Mouse (Mus musculus) stomach, embryonic 15.5 days (tissue): Measurements from ENCODE around the gene Gpatch8. TPM values are rescaled to one million over a fixed set of nuclear protein-coding genes. Genes with fewer than 3 reads are reported as not detected.

Experiments used
- ATAC-seq: fragments of 200-750 bp; cut with Nextera tagmentation; 2 replicates; pipeline ENCODE4 v1.8.0; 2017; ENCODE audit warnings: low read depth, moderate number of reproducible peaks, moderate TSS enrichment; ENCODE audit not compliant: insufficient read depth, low FRiP score
- H3K27ac ChIP-seq: fragments of 300-500 bp; sonication (generic); 2 replicates; pipeline ENCODE4 v1.5.1; 2015; ENCODE audit warnings: mild to moderate bottlenecking, inconsistent platforms
- H3K27me3 ChIP-seq: fragments of 300-500 bp; sonication (generic); replicated peaks from 2 replicates; pipeline ENCODE4 v1.6.1; 2015; ENCODE audit warnings: inconsistent platforms
- H3K36me3 ChIP-seq: fragments of 300-500 bp; sonication (generic); 2 replicates; pipeline ENCODE4 v1.6.1; 2015; ENCODE audit warnings: inconsistent platforms
- H3K4me1 ChIP-seq: fragments of 300-500 bp; sonication (generic); 2 replicates; pipeline ENCODE4 v1.6.1; 2015; ENCODE audit warnings: inconsistent platforms
- H3K4me2 ChIP-seq: fragments of 300-500 bp; sonication (generic); 2 replicates; pipeline ENCODE4 v1.6.1; 2015; ENCODE audit warnings: mild to moderate bottlenecking, inconsistent platforms
- H3K4me3 ChIP-seq: fragments of 300-500 bp; sonication (generic); replicated peaks from 2 replicates; pipeline ENCODE4 v1.5.1; 2015; ENCODE audit warnings: inconsistent platforms
- H3K9ac ChIP-seq: fragments of 300-500 bp; sonication (generic); 2 replicates; pipeline ENCODE4 v1.6.1; 2015; ENCODE audit warnings: inconsistent platforms
- H3K9me3 ChIP-seq: fragments of 300-500 bp; sonication (generic); 2 replicates; pipeline ENCODE4 v1.6.1; 2016; ENCODE audit warnings: inconsistent platforms
- WGBS: fragments of 180-500 bp; shearing (Covaris S2); methylation state at CpG from one replicate; pipeline ENCODE4 v1.1.7; 2015; 5-methylcytosine and 5-hydroxymethylcytosine counted together
- polyA plus RNA-seq: library from polyadenylated mRNA; unstranded; fragments of >200 nt; fragmentation: Nextera tagmentation; extraction: Ambion mirVana; gene quantifications from 2 replicates; pipeline ENCODE4 v1.2.1, GENCODE M21; 2015

Gpatch8 gene
- polyA plus RNA-seq, 1 experiment from 2014 or later, result 51.0 TPM

DNA sequence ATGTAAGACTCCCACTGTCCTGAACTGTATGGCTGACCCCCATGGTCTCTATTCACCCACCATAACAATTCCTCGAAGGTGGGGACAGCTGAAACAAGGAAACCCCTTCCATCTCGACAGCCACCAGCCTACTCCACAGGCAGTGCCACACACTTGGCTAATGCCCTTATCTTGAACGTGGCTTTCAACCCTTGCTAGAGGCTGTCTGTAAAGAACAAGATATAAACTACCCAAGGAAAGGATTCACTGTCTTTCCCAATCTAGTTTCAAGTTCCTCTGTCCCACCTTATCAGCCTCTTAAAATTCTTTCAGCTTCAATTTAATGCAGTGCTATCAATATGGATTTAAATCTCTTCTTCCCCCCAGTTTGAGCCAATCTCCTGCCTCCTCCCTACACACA lies 126.6 kb downstream of the Gpatch8 start:
- Histone ChIP-seq H3K4me1 (peaks cover 17% of the 10 kb centered on the region), H3K9ac (no peak overlapping the region), H3K27me3 (no peaks in the 10 kb centered on the region), H3K9me3 (no peaks in the 10 kb centered on the region), H3K4me3 (peak overlapping the region; percentile 67), H3K4me2 (peak overlapping the region; percentile 90), H3K27ac (peak overlapping the region; percentile 6), H3K36me3 (no peaks in the 10 kb centered on the region; the same call in 1 of the 2 replicates)
- WGBS, result 35% methylated on average over 3 of the region's 3 CpGs
- no peak for ATAC-seq

DNA sequence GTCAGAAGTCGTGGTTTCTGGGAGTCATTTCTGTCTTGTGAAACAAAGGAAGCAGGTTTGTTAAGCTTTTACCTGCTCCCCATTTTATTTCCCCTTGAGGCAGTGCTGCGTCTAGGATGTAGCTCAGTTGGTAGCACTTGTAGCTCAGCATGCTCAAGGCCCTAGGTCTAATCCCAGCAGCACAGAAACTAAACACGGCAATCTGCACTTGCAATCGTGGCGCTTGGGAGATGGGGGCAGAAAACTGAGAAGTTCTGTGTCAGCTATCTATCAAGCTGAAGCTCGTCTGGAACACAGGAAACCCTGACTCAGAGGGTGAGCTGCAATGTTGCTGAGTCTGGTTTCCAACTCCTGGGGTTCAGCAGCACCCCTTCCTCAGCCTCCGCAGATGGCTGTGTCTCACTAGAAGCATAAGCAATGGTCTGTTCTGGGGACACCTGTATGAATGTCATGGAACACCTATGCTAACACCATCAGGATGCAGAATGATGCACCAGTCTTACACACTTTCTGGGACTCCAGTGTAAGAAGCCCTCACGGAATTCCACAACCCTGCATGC lies 127.1 kb downstream of the Gpatch8 start:
- H3K36me3 ChIP-seq, result no peaks in the 10 kb centered on the region
- ATAC-seq, result no peak
- no peaks in the 10 kb centered on the region for H3K27me3 ChIP-seq
- peaks cover 17% of the 10 kb centered on the region for H3K4me1 ChIP-seq
- H3K4me3 ChIP-seq, result peak overlapping the region; percentile 67; the same call in 1 of the 2 replicates
- H3K9ac ChIP-seq, result no peak overlapping the region
- H3K9me3 ChIP-seq, result no peaks in the 10 kb centered on the region
- 57% methylated on average over 8 of the region's 8 CpGs for WGBS
- no peak overlapping the region for H3K27ac ChIP-seq
- H3K4me2 ChIP-seq, result peak overlapping the region; percentile 90; the same call in 1 of the 2 replicates

Other genes with a start within 250 kb of the Gpatch8 start
- gene Ubtf, start 236.7 kb downstream of the Gpatch8 start, polyA plus RNA-seq, result 82.7 and 83.0 TPM in 2 replicates
- gene Slc4a1, start 190.2 kb downstream of the Gpatch8 start, polyA plus RNA-seq, result 31.8 and 68.8 TPM in 2 replicates
- 8.8 and 9.2 TPM in 2 replicates for gene Rundc3a, start 163.0 kb downstream of the Gpatch8 start, polyA plus RNA-seq
- gene Slc25a39, start 148.4 kb downstream of the Gpatch8 start, polyA plus RNA-seq, result 256 and 259 TPM in 2 replicates
- gene Grn, start 126.1 kb downstream of the Gpatch8 start, polyA plus RNA-seq, result 155 and 161 TPM in 2 replicates
- gene Fam171a2, start 108.7 kb downstream of the Gpatch8 start, polyA plus RNA-seq, result 5.5 and 6.1 TPM in 2 replicates
- gene Itga2b, start 86.3 kb downstream of the Gpatch8 start, polyA plus RNA-seq, result 7.3 and 7.8 TPM in 2 replicates
- gene Gm11627, start 23.1 kb upstream of the Gpatch8 start, polyA plus RNA-seq, result 19.2 TPM in 2 replicates
- gene Fzd2, start 48.0 kb upstream of the Gpatch8 start, polyA plus RNA-seq, result 21.9 and 23.7 TPM in 2 replicates
- gene Meioc, start 107.3 kb upstream of the Gpatch8 start, polyA plus RNA-seq, result 0.55 and 1.0 TPM in 2 replicates
- gene Ccdc43, start 141.4 kb upstream of the Gpatch8 start, polyA plus RNA-seq, result 38.3 and 41.4 TPM in 2 replicates
- gene Adam11, start 205.0 kb upstream of the Gpatch8 start, polyA plus RNA-seq, result 4.7 and 7.7 TPM in 2 replicates